Mouse (Mus musculus) midbrain, embryonic 14.5 days (tissue): ENCODE measurements at regions not wholly inside any gene's neighbourhood (a gene's known extent, or its start where the extent isn't known, plus 50 kb on each side); places are given as distances from the start of the nearest gene placed in this dataset.

ENCODE experiments used
- ATAC-seq: fragments of 200-750 bp; cut with Nextera tagmentation; 2 replicates; pipeline ENCODE4 v1.8.0; 2017; ENCODE audit warnings: moderate number of reproducible peaks, moderate library complexity; ENCODE audit not compliant: low FRiP score, low TSS enrichment
- DNase-seq: peaks from one replicate; pipeline ENCODE4 v3.0.0-alpha.2; 2015
- H3K27ac ChIP-seq: fragments of 300-500 bp; sonication (generic); replicated peaks from 2 replicates; pipeline ENCODE4 v1.5.1; 2014; ENCODE audit warnings: mild to moderate bottlenecking, low read depth, low read length, moderate library complexity
- H3K27me3 ChIP-seq: fragments of 300-500 bp; sonication (generic); 2 replicates; pipeline ENCODE4 v1.6.1; 2014; ENCODE audit warnings: low read length, control low read depth, mixed read lengths; ENCODE audit not compliant: control insufficient read depth, insufficient read depth
- H3K36me3 ChIP-seq: fragments of 300-500 bp; sonication (generic); 2 replicates; pipeline ENCODE4 v1.6.1; 2014; ENCODE audit warnings: low read length, control low read depth; ENCODE audit not compliant: control insufficient read depth, insufficient read depth
- H3K4me1 ChIP-seq: fragments of 300-500 bp; sonication (generic); 2 replicates; pipeline ENCODE4 v1.6.1; 2014; ENCODE audit warnings: mild to moderate bottlenecking, antibody characterized with exemption, low read length, control low read depth; ENCODE audit not compliant: control insufficient read depth, insufficient read depth
- H3K4me2 ChIP-seq: fragments of 300-500 bp; sonication (generic); 2 replicates; pipeline ENCODE4 v1.6.1; 2014; ENCODE audit warnings: mild to moderate bottlenecking, low read length, moderate library complexity
- H3K4me3 ChIP-seq: fragments of 300-500 bp; sonication (generic); replicated peaks from 2 replicates; pipeline ENCODE4 v1.5.1; 2014; ENCODE audit warnings: low read depth, low read length
- H3K9ac ChIP-seq: fragments of 300-500 bp; sonication (generic); replicated peaks from 2 replicates; pipeline ENCODE4 v1.6.1; 2014; ENCODE audit warnings: mild to moderate bottlenecking, low read length, moderate library complexity
- H3K9me3 ChIP-seq: fragments of 300-500 bp; sonication (generic); 2 replicates; pipeline ENCODE4 v1.6.1; 2016; ENCODE audit warnings: low read length, control low read depth, mixed read lengths; ENCODE audit not compliant: control insufficient read depth
- WGBS: fragments of 180-500 bp; shearing (Covaris S2); extraction: QIAGEN DNeasy Blood & Tissue Kit; methylation state at CpG from one replicate; pipeline ENCODE4 v1.1.7; 2014; 5-methylcytosine and 5-hydroxymethylcytosine counted together

DNA sequence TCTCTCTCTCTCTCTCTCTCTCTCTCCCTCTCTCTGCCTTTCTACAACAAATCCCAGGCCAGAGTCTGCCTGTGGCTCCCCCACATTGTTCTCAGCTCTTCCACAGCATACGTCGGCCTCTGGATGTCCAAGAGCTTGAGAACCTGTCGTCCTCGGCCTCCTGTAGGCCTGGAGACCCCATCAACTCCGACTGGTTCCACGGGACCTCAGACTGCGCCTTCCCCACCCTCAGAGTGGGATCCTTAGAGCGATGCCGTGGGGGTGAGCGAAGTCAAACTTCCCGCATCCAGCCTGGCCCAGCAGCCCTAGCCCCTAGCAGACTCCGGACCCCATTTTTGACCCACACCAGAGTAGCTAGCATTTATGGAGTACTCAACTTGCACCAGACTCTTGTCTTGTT lies 128.7 kb upstream of the Foxd3 start:
- ATAC-seq = no peak
- WGBS = 91% methylated on average over 12 of the region's 12 CpGs
- Histone ChIP-seq H3K4me1 (no peaks in the 10 kb centered on the region), H3K27me3 (no peaks in the 10 kb centered on the region), H3K9ac (no peak overlapping the region), H3K27ac (no peak overlapping the region), H3K4me2 (no peak overlapping the region), H3K4me3 (no peak overlapping the region), H3K9me3 (no peaks in the 10 kb centered on the region), H3K36me3 (no peaks in the 10 kb centered on the region)
- no peak for DNase-seq

DNA sequence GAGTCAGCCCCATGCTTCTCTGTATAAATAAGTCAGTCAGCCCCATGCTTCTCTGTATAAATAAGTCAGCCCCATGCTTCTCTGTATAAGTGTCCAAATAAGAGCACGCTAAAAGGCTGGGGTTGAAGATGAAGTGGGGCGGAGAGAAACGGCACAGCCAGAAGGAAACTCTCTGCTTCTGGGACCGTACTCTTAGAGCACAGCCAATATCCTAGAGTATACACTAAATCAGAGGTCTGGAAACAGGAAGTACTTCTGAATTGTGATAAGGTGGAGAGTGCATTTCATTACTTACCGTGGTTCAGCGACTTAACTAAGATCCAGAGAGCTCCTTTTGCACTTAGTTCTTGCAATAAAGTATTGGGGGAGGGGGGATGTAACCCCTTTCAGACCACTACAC lies 112.1 kb upstream of the Foxd3 start:
- 90% methylated on average over 6 of the region's 6 CpGs for WGBS
- no peaks in the 10 kb centered on the region for H3K36me3 ChIP-seq
- DNase-seq (no peak), ATAC-seq (no peak)
- H3K9me3 ChIP-seq = no peaks in the 10 kb centered on the region
- no peak overlapping the region for H3K4me2 ChIP-seq
- H3K27ac ChIP-seq = no peak overlapping the region
- H3K27me3 ChIP-seq = no peaks in the 10 kb centered on the region
- H3K4me3 ChIP-seq = no peak overlapping the region
- no peak overlapping the region for H3K9ac ChIP-seq
- no peaks in the 10 kb centered on the region for H3K4me1 ChIP-seq

GRCm38 (mm10) chr4:99545742-99546141 lies 110.4 kb upstream of the Foxd3 start:
- H3K27ac ChIP-seq = no peak overlapping the region
- no peak overlapping the region for H3K9ac ChIP-seq
- DNase-seq = no peak
- H3K9me3 ChIP-seq = no peaks in the 10 kb centered on the region
- no peaks in the 10 kb centered on the region for H3K4me1 ChIP-seq
- no peaks in the 10 kb centered on the region for H3K27me3 ChIP-seq
- H3K4me2 ChIP-seq = no peak overlapping the region
- WGBS = 55% methylated on average over 3 of the region's 3 CpGs
- H3K36me3 ChIP-seq = no peaks in the 10 kb centered on the region
- H3K4me3 ChIP-seq = no peak overlapping the region
- ATAC-seq = no peak

DNA sequence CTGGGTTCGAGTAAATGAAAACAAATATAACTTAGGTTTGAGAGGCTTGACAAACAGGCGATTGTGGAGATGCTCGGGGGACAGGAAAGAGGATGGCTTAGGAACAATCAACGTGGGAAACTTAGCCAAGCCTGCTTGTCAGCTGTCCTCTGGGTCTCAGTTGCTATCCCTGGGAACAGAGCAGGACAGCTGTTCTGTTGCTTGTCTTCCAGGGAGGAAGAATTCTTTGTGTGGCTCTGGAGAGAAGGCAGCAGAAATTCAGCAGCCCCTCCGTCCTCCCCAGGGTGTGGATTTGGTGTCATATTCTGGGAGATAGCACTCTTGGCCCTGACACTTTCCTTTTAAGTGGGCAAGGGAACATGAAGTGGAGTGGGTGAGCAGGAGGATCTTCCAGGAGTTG lies 98.1 kb upstream of the Foxd3 start:
- H3K9me3 ChIP-seq = no peaks in the 10 kb centered on the region
- no peak overlapping the region for H3K9ac ChIP-seq
- ATAC-seq (no peak), DNase-seq (no peak)
- H3K4me3 ChIP-seq = no peak overlapping the region
- no peak overlapping the region for H3K27ac ChIP-seq
- no peaks in the 10 kb centered on the region for H3K4me1 ChIP-seq
- H3K4me2 ChIP-seq = no peak overlapping the region
- H3K36me3 ChIP-seq = no peaks in the 10 kb centered on the region
- WGBS = 60% methylated on average over 5 of the region's 5 CpGs
- H3K27me3 ChIP-seq = peaks cover 40% of the 10 kb centered on the region

- no peaks in the 10 kb centered on the region for H3K9me3 ChIP-seq
- H3K27ac ChIP-seq = no peak overlapping the region
- H3K36me3 ChIP-seq = no peaks in the 10 kb centered on the region
- no peak overlapping the region for H3K9ac ChIP-seq
- WGBS = 40% methylated on average over 8 of the region's 8 CpGs
- no peaks in the 10 kb centered on the region for H3K4me1 ChIP-seq
- no peak overlapping the region for H3K4me3 ChIP-seq
- DNase-seq (no peak), ATAC-seq (no peak)
- H3K27me3 ChIP-seq = peaks cover 60% of the 10 kb centered on the region
- no peak overlapping the region for H3K4me2 ChIP-seq
Measured at GRCm38 (mm10) chr4:99560604-99561003, 95.5 kb upstream of the Foxd3 start.

DNA sequence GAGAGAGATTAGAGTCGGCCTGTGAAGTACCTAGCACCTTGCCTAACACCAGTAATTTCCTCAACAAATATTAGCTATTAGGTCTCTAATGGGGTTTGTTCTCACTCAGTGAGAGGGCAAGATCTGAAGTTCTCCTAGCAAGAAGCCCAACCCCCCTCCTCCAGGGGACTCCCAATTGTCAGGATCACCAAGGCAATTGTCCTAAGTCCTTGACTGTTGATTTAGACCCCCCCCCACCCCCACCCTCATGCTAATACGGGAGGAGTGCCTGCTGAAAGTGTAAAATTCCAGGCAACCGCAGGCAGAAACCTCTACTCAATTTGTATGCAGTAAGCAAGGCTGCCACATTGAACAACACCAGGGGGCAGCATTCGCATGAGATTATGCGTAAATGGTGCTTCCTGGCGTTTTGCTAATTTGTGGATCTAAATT lies 94.6 kb upstream of the Foxd3 start:
- Histone ChIP-seq H3K27ac (no peak overlapping the region), H3K4me3 (no peak overlapping the region), H3K27me3 (peaks cover 67% of the 10 kb centered on the region), H3K36me3 (no peaks in the 10 kb centered on the region), H3K9ac (no peak overlapping the region), H3K4me2 (no peak overlapping the region), H3K9me3 (no peaks in the 10 kb centered on the region), H3K4me1 (no peaks in the 10 kb centered on the region)
- ATAC-seq = no peak
- 7% methylated on average over 6 of the region's 6 CpGs for WGBS
- DNase-seq = peak; percentile 74

- ATAC-seq = no peak
- 90% methylated on average over 9 of the region's 9 CpGs for WGBS
- H3K4me3 ChIP-seq = no peak overlapping the region
- no peak for DNase-seq
- H3K9ac ChIP-seq = no peak overlapping the region
- H3K27me3 ChIP-seq = peaks cover 86% of the 10 kb centered on the region
- H3K9me3 ChIP-seq = peaks cover 6% of the 10 kb centered on the region; the same call in 1 of the 2 replicates
- no peak overlapping the region for H3K27ac ChIP-seq
- H3K4me1 ChIP-seq = no peaks in the 10 kb centered on the region
- H3K36me3 ChIP-seq = no peaks in the 10 kb centered on the region
- no peak overlapping the region for H3K4me2 ChIP-seq
Measured at GRCm38 (mm10) chr4:99565401-99565800, 90.7 kb upstream of the Foxd3 start.

DNA sequence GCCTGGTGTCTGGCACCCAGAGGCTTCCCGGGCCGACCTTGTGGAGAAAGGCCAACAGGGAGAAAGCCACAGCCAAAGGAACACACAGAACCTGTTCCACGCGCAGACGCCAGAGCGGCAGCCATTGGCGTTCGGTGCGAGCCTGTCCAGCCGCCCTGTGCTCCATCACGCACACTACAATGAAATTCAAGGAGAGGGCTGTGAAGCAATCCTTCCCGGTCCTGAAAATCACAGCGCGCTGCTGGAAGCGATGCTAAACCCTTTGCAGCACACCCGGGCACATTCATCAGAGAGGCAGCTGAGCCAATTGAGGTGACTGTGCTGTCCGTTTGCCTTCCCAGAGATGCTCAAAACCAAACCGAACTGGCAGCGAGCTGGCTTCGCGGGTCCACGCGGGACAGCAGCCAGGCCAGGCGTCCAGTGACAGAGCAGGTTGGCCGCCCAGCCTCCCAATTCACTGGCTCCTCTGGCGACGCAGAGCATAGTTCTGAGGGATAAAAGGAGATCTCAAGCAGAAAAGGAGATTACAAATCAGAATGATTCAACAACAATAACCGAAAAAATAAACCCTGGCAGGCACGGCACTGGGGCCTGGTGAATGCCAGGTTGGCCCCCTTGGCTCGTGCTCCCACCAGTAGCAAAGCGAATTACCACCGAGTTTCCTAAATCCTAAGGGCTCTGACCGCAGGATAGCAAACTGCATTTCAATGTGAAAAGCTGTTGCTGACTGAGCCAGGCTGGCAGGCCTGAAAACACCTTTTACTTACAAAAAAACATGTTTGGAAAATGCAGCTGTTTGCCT lies 83.1 kb upstream of the Foxd3 start:
- ATAC-seq (peak; percentile 68), DNase-seq (peak; percentile 79)
- WGBS = under 1% methylated on average over 33 of the region's 33 CpGs
- Histone ChIP-seq H3K9me3 (peaks cover 6% of the 10 kb centered on the region; the same call in 1 of the 2 replicates), H3K4me1 (peaks cover 10% of the 10 kb centered on the region), H3K27ac (peak overlapping the region; percentile 41), H3K27me3 (peaks cover 74% of the 10 kb centered on the region), H3K4me2 (peak overlapping the region; percentile 63), H3K36me3 (no peaks in the 10 kb centered on the region), H3K4me3 (peak overlapping the region; percentile 31), H3K9ac (peak overlapping the region; percentile 46; the same call in 1 of the 2 replicates)

DNA sequence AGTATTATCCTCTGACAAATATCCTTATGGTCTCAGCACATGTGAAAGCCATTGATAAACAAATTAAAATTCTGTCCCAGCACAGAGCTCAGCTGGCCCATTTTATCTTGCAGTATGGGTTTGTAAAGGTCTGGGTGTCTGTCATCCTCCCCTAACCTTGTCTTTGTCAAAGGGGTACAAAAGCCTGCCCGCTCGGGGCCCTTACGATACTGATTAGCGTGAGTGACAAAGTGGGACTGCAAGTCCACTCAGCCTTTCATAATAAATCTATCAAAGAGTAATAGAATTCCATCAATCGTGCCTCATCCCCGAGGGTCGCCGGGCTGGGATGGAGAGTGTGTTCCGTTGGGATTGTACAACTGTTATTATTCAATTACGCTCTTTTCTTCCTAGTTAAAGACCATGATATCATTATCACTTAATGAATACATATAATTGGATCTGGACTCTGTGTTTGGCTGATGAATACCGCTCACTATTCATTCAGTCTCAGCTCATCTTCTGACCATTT lies 82.0 kb upstream of the Foxd3 start:
- no peaks in the 10 kb centered on the region for H3K9me3 ChIP-seq
- no peaks in the 10 kb centered on the region for H3K36me3 ChIP-seq
- H3K4me1 ChIP-seq = peaks cover 10% of the 10 kb centered on the region
- 5% methylated on average over 11 of the region's 11 CpGs for WGBS
- ATAC-seq = 0 out of 2 replicates have a peak, but pooled peaks have one; percentile 32
- DNase-seq = peak; percentile 59
- no peak overlapping the region for H3K4me3 ChIP-seq
- H3K27me3 ChIP-seq = peaks cover 74% of the 10 kb centered on the region
- no peak overlapping the region for H3K9ac ChIP-seq
- H3K4me2 ChIP-seq = 0 out of 2 replicates have a peak overlapping the region, but pooled peaks have one; percentile 0
- H3K27ac ChIP-seq = no peak overlapping the region
